Mouse (Mus musculus) naive thymus-derived CD4-positive, alpha-beta T cell, adult 5 months (primary cell): ENCODE data around the gene Gm28374. TPM values are rescaled to one million over a fixed set of nuclear protein-coding genes. Genes with fewer than 3 reads are reported as not detected.

ENCODE experiments used
- polyA plus RNA-seq: library from polyadenylated mRNA; unstranded; fragments of 100-300 nt; shearing (Covaris generic); gene quantifications from one replicate; pipeline ENCODE4 v1.2.1, GENCODE M21; 2017

Gm28374 gene
- polyA plus RNA-seq = 0.80 TPM

GRCm38 (mm10) chr19:6082156-6082555 is at the start of gene Gm28374:
TSS of gene Gm28374 (minus strand) at chr19:6082256.

GRCm38 (mm10) chr19:6127760-6128341 is 45.8 kb upstream of the Gm28374 start, which contains the start of gene Snx15:
TSS of gene Snx15 (minus strand) at chr19:6128304.

GRCm38 (mm10) chr19:6117986-6118676 is 36.1 kb upstream of the Gm28374 start, which contains the start of gene Sac3d1:
TSS of gene Sac3d1 (minus strand) at chr19:6118650.

GRCm38 (mm10) chr19:6105586-6105985 is 23.5 kb upstream of the Gm28374 start, which contains the start of gene Naaladl1:
TSS of gene Naaladl1 (plus strand) at chr19:6105782.

GRCm38 (mm10) chr19:6094119-6094518 is 12.1 kb upstream of the Gm28374 start, which contains the start of gene AC131692.1:
TSS of gene AC131692.1 (plus strand) at chr19:6094419.

GRCm38 (mm10) chr19:6084478-6085248 is 2.6 kb upstream of the Gm28374 start, which contains the start of the genes Zfpl1 and Cdca5:
TSS of gene Zfpl1 (minus strand) at chr19:6084956.
TSS of gene Cdca5 (plus strand) at chr19:6084983.

GRCm38 (mm10) chr19:6079983-6080480 is 2.0 kb downstream of the Gm28374 start, which contains the start of gene Tmem262:
TSS of gene Tmem262 (plus strand) at chr19:6080033.

GRCm38 (mm10) chr19:6076564-6077393 is 5.3 kb downstream of the Gm28374 start, which contains the start of gene Vps51:
TSS of gene Vps51 (minus strand) at chr19:6077231.

GRCm38 (mm10) chr19:6067724-6068415 is 14.2 kb downstream of the Gm28374 start, which contains the start of gene Tm7sf2:
TSS of gene Tm7sf2 (minus strand) at chr19:6068373.

GRCm38 (mm10) chr19:6061021-6061533 is 21.0 kb downstream of the Gm28374 start, which contains the start of gene Znhit2:
TSS of gene Znhit2 (plus strand) at chr19:6061192.

GRCm38 (mm10) chr19:6057313-6058096 is 24.6 kb downstream of the Gm28374 start, which contains the start of the genes Mrpl49 and Fau:
TSS of gene Mrpl49 (minus strand) at chr19:6057785.
TSS of gene Fau (plus strand) at chr19:6057844.

GRCm38 (mm10) chr19:6046294-6047153 is 35.5 kb downstream of the Gm28374 start, which contains the start of gene Syvn1:
TSS of gene Syvn1 (plus strand) at chr19:6046576.

Other genes with a start within 250 kb of the Gm28374 start
- 168 TPM for gene Frmd8, start 207.0 kb downstream of the Gm28374 start, polyA plus RNA-seq
- 15.7 TPM for gene Slc25a45, start 204.4 kb downstream of the Gm28374 start, polyA plus RNA-seq
- gene Tigd3, start 188.1 kb downstream of the Gm28374 start, polyA plus RNA-seq = 0.55 TPM
- 128 TPM for gene Dpf2, start 169.2 kb downstream of the Gm28374 start, polyA plus RNA-seq
- gene Cdc42ep2, start 157.4 kb downstream of the Gm28374 start, polyA plus RNA-seq = 0.14 TPM
- gene Pola2, start 118.1 kb downstream of the Gm28374 start, polyA plus RNA-seq = 51.0 TPM
- not detected for gene Slc22a20, start 96.1 kb downstream of the Gm28374 start, polyA plus RNA-seq
- 53.1 TPM for gene Capn1, start 66.4 kb downstream of the Gm28374 start, polyA plus RNA-seq
- 69.3 TPM for gene Syvn1, start 35.7 kb downstream of the Gm28374 start, polyA plus RNA-seq
- 37.0 TPM for gene Mrpl49, start 24.5 kb downstream of the Gm28374 start, polyA plus RNA-seq
- gene Fau, start 24.4 kb downstream of the Gm28374 start, polyA plus RNA-seq = 1,034 TPM
- 20.1 TPM for gene Znhit2, start 21.1 kb downstream of the Gm28374 start, polyA plus RNA-seq
- gene Tm7sf2, start 13.9 kb downstream of the Gm28374 start, polyA plus RNA-seq = 15.6 TPM
- 109 TPM for gene Vps51, start 5.0 kb downstream of the Gm28374 start, polyA plus RNA-seq
- not detected for gene Tmem262, start 2.2 kb downstream of the Gm28374 start, polyA plus RNA-seq
- 27.6 TPM for gene Zfpl1, start 2.7 kb upstream of the Gm28374 start, polyA plus RNA-seq
- gene Cdca5, start 2.7 kb upstream of the Gm28374 start, polyA plus RNA-seq = 0.58 TPM
- gene AC131692.1, start 12.2 kb upstream of the Gm28374 start, polyA plus RNA-seq = not detected
- not detected for gene Naaladl1, start 23.5 kb upstream of the Gm28374 start, polyA plus RNA-seq
- gene Sac3d1, start 36.4 kb upstream of the Gm28374 start, polyA plus RNA-seq = 13.0 TPM
- 41.7 TPM for gene Snx15, start 46.0 kb upstream of the Gm28374 start, polyA plus RNA-seq
- gene Batf2, start 58.7 kb upstream of the Gm28374 start, polyA plus RNA-seq = not detected
- 23.4 TPM for gene Arl2, start 59.3 kb upstream of the Gm28374 start, polyA plus RNA-seq
- not detected for gene Majin, start 102.1 kb upstream of the Gm28374 start, polyA plus RNA-seq
- not detected for gene Gpha2, start 144.1 kb upstream of the Gm28374 start, polyA plus RNA-seq
- gene Ppp2r5b, start 153.6 kb upstream of the Gm28374 start, polyA plus RNA-seq = 22.5 TPM
- gene Atg2a, start 159.4 kb upstream of the Gm28374 start, polyA plus RNA-seq = 91.9 TPM
- gene Ehd1, start 194.5 kb upstream of the Gm28374 start, polyA plus RNA-seq = 15.0 TPM
- 0.21 TPM for gene Cdc42bpg, start 224.2 kb upstream of the Gm28374 start, polyA plus RNA-seq